Mouse (Mus musculus): ENCODE measurements around the gene Glb1.
"Not testable (repeated sequence)": the region's sequence is repeated elsewhere in the genome, so short reads cannot be mapped to it uniquely, and the experiment has no call there.

The Glb1 gene

DNA sequence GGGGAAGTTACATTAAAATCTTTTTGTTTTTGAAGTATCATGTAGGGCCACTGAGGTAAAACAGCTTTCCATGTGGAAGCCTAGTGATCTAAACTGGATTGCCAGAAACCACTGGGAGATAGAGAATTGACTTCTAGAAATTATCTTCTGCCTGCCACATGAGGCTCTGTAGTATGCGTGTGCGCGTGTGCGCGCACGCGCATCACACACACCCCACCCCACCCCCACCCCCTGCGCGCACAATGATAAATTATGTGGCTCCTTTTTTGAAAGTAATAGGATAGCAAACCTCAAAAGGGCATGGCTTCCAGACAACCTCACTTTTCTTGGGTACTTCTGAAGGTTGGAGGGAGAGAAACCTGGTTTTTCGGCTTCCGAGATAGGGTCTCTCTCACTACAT is 101.0 kb downstream of the Glb1 start:
- no peak for DNase-seq (ENCODE audit: low spot score)

DNA sequence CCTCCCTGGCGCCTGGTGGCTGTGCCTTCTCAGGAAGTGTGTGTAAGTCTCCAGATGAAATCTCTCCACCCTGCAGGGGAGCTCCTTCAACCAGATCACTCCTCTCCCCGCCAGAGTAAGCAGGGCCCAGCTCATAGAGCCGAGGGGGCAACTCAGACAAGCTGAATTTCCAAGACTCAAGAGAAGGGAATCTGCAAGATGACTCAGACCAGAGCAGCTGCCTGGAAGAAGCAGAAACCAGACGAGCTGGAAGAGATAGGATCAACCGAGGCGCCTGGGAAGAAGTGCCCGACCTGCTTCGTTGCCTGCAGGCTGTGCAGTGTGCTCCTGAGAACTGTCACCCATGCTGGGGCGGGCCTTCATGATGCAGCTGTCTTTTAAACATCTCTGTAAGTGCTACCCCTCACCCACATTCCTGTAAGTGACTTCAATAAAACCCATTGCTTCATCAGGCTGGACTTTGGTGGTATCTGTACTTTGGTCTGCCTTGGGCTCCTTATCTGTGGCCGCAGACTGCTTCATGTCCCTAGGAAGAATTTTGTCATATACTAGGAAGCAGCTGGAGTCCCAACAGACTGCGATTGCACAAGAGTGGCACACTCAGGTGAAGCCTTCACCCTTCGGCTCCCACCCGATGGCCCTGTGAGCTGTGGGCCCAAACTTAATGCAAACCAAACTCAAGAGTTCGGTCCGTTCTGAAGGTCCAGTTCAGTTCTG is 102.0 kb downstream of the Glb1 start:
- no peak for DNase-seq (ENCODE audit: low spot score)

DNA sequence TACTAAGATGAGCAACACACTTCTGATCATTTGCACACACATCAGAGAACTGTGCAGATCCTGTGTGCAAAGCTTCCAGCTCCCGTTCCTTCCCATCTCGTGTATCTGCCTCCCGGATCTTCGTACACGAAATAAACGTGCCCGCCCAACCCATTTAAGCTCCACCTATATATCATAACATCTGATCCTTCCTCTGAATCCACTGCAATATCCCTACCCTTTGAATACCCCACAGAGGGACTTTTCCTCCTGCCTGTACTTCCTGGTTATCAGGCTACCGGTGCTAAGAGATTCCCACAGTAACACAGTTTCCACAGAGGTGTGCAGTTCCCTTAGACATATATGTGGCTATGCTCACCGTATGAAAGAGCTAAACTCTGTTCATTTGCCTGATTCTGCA is 103.9 kb downstream of the Glb1 start, which contains the start of gene Ccr4:
Gene Ccr4 (minus strand): TSS at position 101 of the 400 bp plus-strand sequence.
- DNase-seq (ENCODE audit: low spot score), result no peak

DNA sequence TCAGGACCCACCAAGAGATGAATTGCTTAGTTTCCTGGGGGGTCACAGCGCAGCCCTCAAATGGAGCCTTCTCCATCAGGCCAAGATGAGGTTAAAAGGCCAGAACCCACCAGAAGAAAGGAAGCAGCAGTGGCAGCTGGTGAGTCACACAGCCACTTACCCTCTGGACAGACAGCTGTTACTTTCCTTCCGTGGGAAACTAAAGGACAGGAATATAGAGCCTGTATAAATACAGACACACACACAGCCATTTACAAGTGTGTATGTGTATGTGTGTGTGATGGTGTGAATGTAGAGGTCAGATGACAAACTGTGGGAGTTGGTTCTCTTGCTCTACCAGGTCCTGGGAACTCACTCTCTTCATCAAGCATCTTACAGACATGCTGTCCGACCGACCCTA is 105.7 kb downstream of the Glb1 start:
- DNase-seq (ENCODE audit: low spot score), result no peak

DNA sequence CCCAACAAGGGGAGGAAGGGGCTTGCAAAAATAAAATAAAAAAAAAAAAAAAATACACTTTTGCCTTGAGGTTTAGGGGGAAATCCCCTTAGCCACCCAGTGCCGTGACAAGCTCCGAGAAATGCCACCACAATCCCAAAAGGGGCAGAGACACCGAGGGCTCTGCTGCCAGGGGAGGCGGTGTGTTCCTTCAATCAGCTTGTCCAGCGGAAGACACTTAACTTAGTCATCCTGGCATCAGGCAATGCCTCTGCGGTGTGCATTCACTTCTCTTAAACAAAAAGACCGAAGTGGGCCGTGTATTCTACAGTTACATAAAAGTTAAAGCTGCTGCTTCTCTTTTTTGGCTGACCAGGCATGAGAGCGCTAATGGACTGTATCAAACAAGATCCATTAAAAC is 106.5 kb downstream of the Glb1 start:
- no peak for DNase-seq (ENCODE audit: low spot score)

DNA sequence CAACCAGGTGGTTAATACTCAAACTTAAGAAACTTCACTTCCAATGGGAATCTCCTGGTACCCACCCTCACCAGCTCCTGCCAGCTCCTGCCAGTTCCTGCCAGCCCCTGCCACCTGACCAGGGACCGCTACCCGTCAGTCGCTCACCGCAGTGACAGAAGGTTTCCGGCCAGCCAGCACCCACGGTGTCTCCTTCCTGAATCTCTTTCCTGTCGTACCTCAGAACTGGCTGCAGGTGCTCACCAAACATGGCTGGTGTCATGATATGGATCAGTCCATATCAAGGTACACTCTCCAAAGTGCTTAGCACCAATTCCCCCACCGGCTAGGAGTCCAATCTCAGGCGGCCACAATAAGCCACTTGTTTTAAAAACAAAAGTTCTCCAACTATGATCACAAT is 108.9 kb downstream of the Glb1 start:
- no peak for DNase-seq (ENCODE audit: low spot score)

DNA sequence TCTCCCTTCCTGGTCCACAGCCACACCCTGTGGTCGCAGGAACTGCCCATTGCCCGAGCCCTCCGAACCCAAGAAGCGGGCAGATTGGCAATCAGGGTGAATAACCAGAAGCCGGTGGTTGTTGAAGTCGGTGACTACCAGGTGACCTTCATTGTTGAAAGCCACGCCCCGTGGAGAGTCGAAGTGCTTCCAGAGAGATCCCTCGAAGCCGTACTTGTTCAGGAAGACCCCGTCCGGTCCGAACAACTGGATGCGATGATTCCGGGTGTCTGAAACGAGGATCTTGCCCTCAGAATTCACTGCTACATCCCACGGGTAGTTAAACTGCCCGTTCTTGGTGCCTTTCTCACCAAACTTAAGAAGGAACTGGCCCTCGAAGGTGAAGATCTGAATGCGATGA is 112.0 kb downstream of the Glb1 start:
- no peak for DNase-seq (ENCODE audit: low spot score)

DNA sequence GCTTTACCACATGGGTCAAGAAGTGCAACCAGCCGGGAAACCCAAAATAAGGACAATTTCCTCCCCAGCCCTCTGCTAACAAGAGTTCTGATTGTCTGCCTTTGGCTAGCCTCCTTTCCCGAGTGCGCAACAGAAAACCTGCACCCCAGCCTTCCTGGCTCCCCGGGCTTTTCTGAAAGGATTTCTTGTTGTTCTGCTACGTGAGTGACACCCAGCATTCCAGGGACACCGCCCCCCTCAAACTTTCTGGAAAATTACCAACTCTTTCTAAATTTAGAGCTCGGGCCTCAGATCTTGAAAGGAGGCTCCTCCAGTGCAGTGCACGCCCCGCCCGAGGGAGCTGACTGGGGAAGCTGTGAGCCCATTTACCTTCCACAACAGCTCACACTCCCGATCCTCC is 114.5 kb downstream of the Glb1 start, which contains the start of gene C130032M10Rik:
Gene C130032M10Rik (plus strand): TSS at position 334 of the 400 bp plus-strand sequence.
- no peak for DNase-seq (ENCODE audit: low spot score)

DNA sequence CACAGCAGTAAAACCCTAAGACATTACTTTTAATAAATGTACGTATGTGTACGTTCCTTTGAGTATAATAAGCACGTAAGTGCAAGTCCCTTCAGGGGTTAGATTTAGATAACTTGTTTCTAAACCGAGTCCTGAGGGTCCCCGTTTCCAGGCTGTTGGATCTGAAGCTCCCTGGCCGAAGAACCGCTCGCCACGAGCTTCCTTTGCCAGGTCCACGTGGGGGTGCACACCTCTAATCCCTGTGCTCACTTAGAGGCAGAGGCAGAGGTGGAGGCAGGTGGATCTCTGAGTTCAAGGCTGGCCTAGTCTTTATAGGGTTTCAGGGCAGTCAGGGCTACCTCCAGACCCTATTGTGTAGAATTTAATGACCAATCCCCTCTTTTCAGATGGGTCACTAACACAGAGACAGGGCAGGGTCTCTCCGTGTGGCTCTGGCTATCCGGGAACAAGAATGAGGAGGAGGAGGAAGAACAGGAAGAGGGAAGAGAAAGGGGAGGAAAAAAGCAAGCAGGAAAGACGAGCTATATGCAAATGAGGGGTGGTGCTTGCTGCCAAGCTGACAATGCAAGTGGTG is 117.1 kb downstream of the Glb1 start:
- no peak for DNase-seq (ENCODE audit: low spot score)

DNA sequence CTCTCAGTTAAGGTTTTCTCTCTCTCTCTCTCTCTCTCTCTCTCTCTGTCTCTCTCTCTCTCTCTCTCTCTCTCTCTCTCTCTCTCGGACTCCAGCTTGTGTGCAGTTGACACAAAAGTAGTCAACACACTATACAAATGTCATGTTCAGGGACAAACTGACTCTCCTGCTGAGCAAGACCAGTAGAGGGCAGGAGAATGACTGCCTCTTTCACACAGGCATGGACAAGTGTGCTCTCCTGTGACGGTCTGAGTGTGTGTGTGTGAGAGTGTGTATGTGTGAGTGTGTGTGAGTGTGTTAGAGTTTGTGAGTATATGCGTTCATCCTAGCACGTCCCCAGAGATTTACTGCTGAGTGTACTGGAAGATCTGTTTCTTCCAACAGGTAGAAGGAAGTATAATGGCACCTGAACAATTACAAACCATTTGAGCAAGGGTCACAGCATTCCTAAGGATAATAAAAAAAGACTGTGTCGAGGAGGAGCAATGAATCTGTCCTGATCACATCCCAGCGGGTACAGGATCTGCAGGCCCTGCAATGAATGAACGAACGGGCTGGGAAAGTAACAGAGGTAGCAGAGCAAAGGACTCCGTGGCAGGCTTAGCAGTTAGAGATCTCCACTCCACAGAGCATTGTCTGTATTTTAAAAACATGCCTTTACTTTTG is 118.1 kb downstream of the Glb1 start:
- no peak for DNase-seq (ENCODE audit: low spot score)

DNA sequence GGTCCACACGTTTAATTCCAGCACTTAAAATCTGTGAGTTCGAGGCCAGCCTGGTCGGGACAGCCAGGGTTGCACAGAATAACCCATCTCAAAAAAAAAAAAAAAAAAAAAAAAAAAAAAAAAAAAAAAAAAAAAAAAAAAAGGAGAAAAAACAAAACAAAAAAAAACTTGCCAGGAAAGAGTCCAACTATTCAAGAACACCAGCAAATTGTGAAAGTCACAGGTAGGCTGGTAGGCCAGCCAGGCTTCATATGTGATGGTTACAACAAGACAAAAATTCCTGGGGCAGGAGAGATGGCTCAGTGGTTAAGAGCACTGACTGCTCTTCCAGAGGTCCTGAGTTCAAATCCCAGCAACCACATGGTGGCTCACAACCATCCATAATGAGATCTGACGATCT is 119.7 kb downstream of the Glb1 start:
- not testable (repeated sequence) for DNase-seq (ENCODE audit: low spot score)

DNA sequence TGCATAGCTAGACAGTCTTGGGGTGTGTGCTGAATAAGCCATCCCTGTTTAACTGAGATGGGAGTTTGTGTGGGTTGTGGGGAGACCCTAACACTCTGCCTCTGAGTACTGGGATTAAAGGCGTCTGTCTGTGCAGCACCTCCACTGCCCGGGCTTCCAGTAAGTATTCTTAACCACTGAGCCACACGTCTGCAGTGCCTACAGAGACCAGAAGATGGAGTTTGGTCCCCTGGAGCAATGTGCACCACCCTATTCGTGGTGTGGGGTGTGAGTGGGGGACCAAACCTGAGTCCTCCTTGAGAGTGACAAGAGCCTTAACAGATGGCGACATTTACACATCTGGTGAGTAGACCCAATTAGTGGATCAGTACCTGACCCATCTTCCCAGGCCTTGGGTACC is 121.2 kb downstream of the Glb1 start:
- no peak for DNase-seq (ENCODE audit: low spot score)

DNA sequence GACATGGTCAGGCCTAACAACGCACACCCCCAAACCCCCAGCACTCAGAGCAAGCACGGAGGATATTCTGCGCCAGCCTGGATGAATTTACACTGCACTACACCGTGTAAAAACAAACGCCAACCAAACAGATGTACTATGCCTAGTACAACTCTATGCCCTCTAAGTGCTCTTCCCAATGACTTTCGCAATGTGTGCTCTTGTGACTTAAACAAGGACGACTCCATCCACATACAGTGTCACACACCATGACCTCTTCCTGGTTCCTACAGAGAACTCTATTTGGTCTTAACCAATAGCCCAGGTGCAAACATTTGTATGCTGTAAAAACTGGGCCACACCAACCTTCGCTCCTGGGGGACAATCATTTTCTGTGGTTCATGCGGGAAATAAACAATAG is 121.6 kb downstream of the Glb1 start:
- no peak for DNase-seq (ENCODE audit: low spot score)
